Mouse (Mus musculus) forebrain, embryonic 12.5 days (tissue): ENCODE measurements around the gene Hist1h1e. TPM values are rescaled to one million over a fixed set of nuclear protein-coding genes. Genes with fewer than 3 reads are reported as not detected.

Source experiments
- microRNA-seq: library from miRNA; unstranded; fragments of <30 nt; microRNA quantifications from one replicate; pipeline ENCODE4, GENCODE M21; 2017
- polyA plus RNA-seq: library from polyadenylated mRNA; unstranded; fragments of >200 nt; fragmentation: Nextera tagmentation; extraction: Ambion mirVana; gene quantifications from 2 replicates; pipeline ENCODE4 v1.2.1, GENCODE M21; 2016

Gene Hist1h1e
- polyA plus RNA-seq, 1 experiment from 2014 or later: 26.6 TPM

Small RNA genes within 50 kb of the gene (microRNA-seq; reads per million reads assigned to microRNA genes)
- gene Gm44359: not detected
- not detected for gene Gm44394

Other genes starting within 250 kb of the Hist1h1e start
- gene Abt1, start 198.7 kb downstream of the Hist1h1e start, polyA plus RNA-seq: 13.0 and 13.2 TPM in 2 replicates
- gene Btn1a1, start 156.7 kb downstream of the Hist1h1e start, polyA plus RNA-seq: 0.18 and 0.36 TPM in 2 replicates
- gene Btn2a2, start 133.7 kb downstream of the Hist1h1e start, polyA plus RNA-seq: 0.23 and 0.36 TPM in 2 replicates
- 7.2 and 8.7 TPM in 2 replicates for gene Hist1h4h, start 91.5 kb downstream of the Hist1h1e start, polyA plus RNA-seq
- gene Hist1h2af, start 88.7 kb downstream of the Hist1h1e start, polyA plus RNA-seq: 9.3 and 10.7 TPM in 2 replicates
- gene Hist1h3g, start 87.1 kb downstream of the Hist1h1e start, polyA plus RNA-seq: 7.2 and 8.3 TPM in 2 replicates
- gene Hist1h2bh, start 79.2 kb downstream of the Hist1h1e start, polyA plus RNA-seq: 0.87 and 0.95 TPM in 2 replicates
- gene Hist1h3f, start 78.5 kb downstream of the Hist1h1e start, polyA plus RNA-seq: 0.99 and 1.5 TPM in 2 replicates
- gene Hist1h4f, start 70.9 kb downstream of the Hist1h1e start, polyA plus RNA-seq: 0.74 and 1.4 TPM in 2 replicates
- 0.47 and 0.56 TPM in 2 replicates for gene Hist1h1d, start 69.3 kb downstream of the Hist1h1e start, polyA plus RNA-seq
- gene Hist1h3e, start 60.2 kb downstream of the Hist1h1e start, polyA plus RNA-seq: 5.7 and 7.6 TPM in 2 replicates
- gene Hist1h2ae, start 51.3 kb downstream of the Hist1h1e start, polyA plus RNA-seq: 115 and 138 TPM in 2 replicates
- 8.9 and 11.4 TPM in 2 replicates for gene Hist1h2bg, start 51.2 kb downstream of the Hist1h1e start, polyA plus RNA-seq
- gene Hist1h2bf, start 48.4 kb downstream of the Hist1h1e start, polyA plus RNA-seq: 7.2 and 9.5 TPM in 2 replicates
- 1.3 and 3.7 TPM in 2 replicates for gene Hist1h2ad, start 48.2 kb downstream of the Hist1h1e start, polyA plus RNA-seq
- gene Hist1h3d, start 46.8 kb downstream of the Hist1h1e start, polyA plus RNA-seq: 5.8 and 6.6 TPM in 2 replicates
- gene Hist1h4d, start 41.0 kb downstream of the Hist1h1e start, polyA plus RNA-seq: 137 and 142 TPM in 2 replicates
- gene Hist1h2be, start 1.4 kb downstream of the Hist1h1e start, polyA plus RNA-seq: 3.0 and 3.7 TPM in 2 replicates
- gene Hist1h2ac, start 61.4 kb upstream of the Hist1h1e start, polyA plus RNA-seq: 1.4 and 1.6 TPM in 2 replicates
- 34.6 and 36.5 TPM in 2 replicates for gene Hist1h2bc, start 61.6 kb upstream of the Hist1h1e start, polyA plus RNA-seq
- not detected in 2 replicates for gene Hist1h1t, start 73.3 kb upstream of the Hist1h1e start, polyA plus RNA-seq
- 6.1 and 9.8 TPM in 2 replicates for gene Hist1h4c, start 75.9 kb upstream of the Hist1h1e start, polyA plus RNA-seq
- 2.0 and 2.5 TPM in 2 replicates for gene Hfe, start 88.3 kb upstream of the Hist1h1e start, polyA plus RNA-seq
- gene Hist1h1c, start 116.2 kb upstream of the Hist1h1e start, polyA plus RNA-seq: 15.2 and 15.9 TPM in 2 replicates
- 11.1 and 13.8 TPM in 2 replicates for gene Hist1h3c, start 123.0 kb upstream of the Hist1h1e start, polyA plus RNA-seq
- gene Hist1h2bb, start 124.2 kb upstream of the Hist1h1e start, polyA plus RNA-seq: 2.2 and 3.5 TPM in 2 replicates
- 59.9 and 73.2 TPM in 2 replicates for gene Hist1h2ab, start 128.6 kb upstream of the Hist1h1e start, polyA plus RNA-seq
- 14.0 and 15.8 TPM in 2 replicates for gene Hist1h3b, start 129.7 kb upstream of the Hist1h1e start, polyA plus RNA-seq
- gene Hist1h4b, start 134.5 kb upstream of the Hist1h1e start, polyA plus RNA-seq: 5.3 and 8.2 TPM in 2 replicates
- 0.88 TPM in 1 of 2 replicates, not detected in the other for gene Hist1h4a, start 138.7 kb upstream of the Hist1h1e start, polyA plus RNA-seq
- 5.1 and 5.2 TPM in 2 replicates for gene Hist1h3a, start 139.8 kb upstream of the Hist1h1e start, polyA plus RNA-seq
- 3.3 and 4.0 TPM in 2 replicates for gene Hist1h1a, start 141.1 kb upstream of the Hist1h1e start, polyA plus RNA-seq
- 0.18 TPM in 1 of 2 replicates, not detected in the other for gene Trim38, start 147.4 kb upstream of the Hist1h1e start, polyA plus RNA-seq
- gene Slc17a2, start 184.4 kb upstream of the Hist1h1e start, polyA plus RNA-seq: not detected in 2 replicates
- not detected in 2 replicates for gene Slc17a3, start 216.9 kb upstream of the Hist1h1e start, polyA plus RNA-seq
- gene Slc17a1, start 245.2 kb upstream of the Hist1h1e start, polyA plus RNA-seq: not detected in 2 replicates